Mouse (Mus musculus) limb, embryonic 15.5 days (tissue): ENCODE results near the gene Fxyd4. TPM values are rescaled to one million over a fixed set of nuclear protein-coding genes. Genes with fewer than 3 reads are reported as not detected.

Experiments
- ATAC-seq: fragments of 200-750 bp; cut with Nextera tagmentation; 2 replicates; pipeline ENCODE4 v1.8.0; 2017; ENCODE audit warnings: low read depth, moderate TSS enrichment; ENCODE audit not compliant: insufficient number of reproducible peaks, low FRiP score, low TSS enrichment
- H3K27ac ChIP-seq: fragments of 300-500 bp; sonication (generic); 2 replicates; pipeline ENCODE4 v1.5.1; 2015; ENCODE audit warnings: moderate library complexity, mild to moderate bottlenecking, inconsistent platforms
- H3K27me3 ChIP-seq: fragments of 300-500 bp; sonication (generic); 2 replicates; pipeline ENCODE4 v1.6.1; 2015; ENCODE audit warnings: inconsistent platforms
- H3K36me3 ChIP-seq: fragments of 300-500 bp; sonication (generic); 2 replicates; pipeline ENCODE4 v1.6.1; 2015; ENCODE audit warnings: inconsistent platforms
- H3K4me1 ChIP-seq: fragments of 300-500 bp; sonication (generic); 2 replicates; pipeline ENCODE4 v1.6.1; 2015; ENCODE audit warnings: inconsistent platforms
- H3K4me2 ChIP-seq: fragments of 300-500 bp; sonication (generic); 2 replicates; pipeline ENCODE4 v1.6.1; 2015; ENCODE audit warnings: mild to moderate bottlenecking, inconsistent platforms
- H3K4me3 ChIP-seq: fragments of 300-500 bp; sonication (generic); 2 replicates; pipeline ENCODE4 v1.5.1; 2015; ENCODE audit warnings: mild to moderate bottlenecking, inconsistent platforms
- H3K9ac ChIP-seq: fragments of 300-500 bp; sonication (generic); 2 replicates; pipeline ENCODE4 v1.6.1; 2015; ENCODE audit warnings: inconsistent platforms
- H3K9me3 ChIP-seq: fragments of 300-500 bp; sonication (generic); 2 replicates; pipeline ENCODE4 v1.6.1; 2016; ENCODE audit warnings: inconsistent platforms
- WGBS: fragments of 180-500 bp; shearing (Covaris S2); methylation state at CpG from one replicate; pipeline ENCODE4 v1.1.7; 2015; 5-methylcytosine and 5-hydroxymethylcytosine counted together
- polyA plus RNA-seq: library from polyadenylated mRNA; unstranded; fragments of >200 nt; fragmentation: Nextera tagmentation; extraction: Ambion mirVana; gene quantifications from 2 replicates; pipeline ENCODE4 v1.2.1, GENCODE M21; 2015

The Fxyd4 gene
- polyA plus RNA-seq, 1 experiment from 2014 or later, result 4.3 TPM

GRCm38 (mm10) chr6:117901510-117902402, 35.7 kb downstream of the Fxyd4 start:
- 66% methylated on average over 9 of the region's 9 CpGs for WGBS

GRCm38 (mm10) chr6:117900126-117901080, 37.1 kb downstream of the Fxyd4 start, which contains the start of gene Hnrnpf:
Gene Hnrnpf, plus strand, starts transcription at chr6:117900324.
- Histone ChIP-seq H3K4me1 (peaks cover 3% of the 10 kb centered on the region), H3K4me2 (no peak within 1 kb of the TSS), H3K27me3 (no peaks in the 10 kb centered on the region), H3K27ac (no peak within 1 kb of the TSS), H3K36me3 (no peaks in the 10 kb centered on the region), H3K9me3 (no peaks in the 10 kb centered on the region), H3K9ac (no peak within 1 kb of the TSS), H3K4me3 (no peak within 1 kb of the TSS)
- ATAC-seq, result peak; percentile 40; the same call in 1 of the 2 replicates
- 79% methylated on average over 17 of the region's 17 CpGs for WGBS

More at GRCm38 (mm10) chr6:117901510-117902402, 35.7 kb downstream of the Fxyd4 start:
- Histone ChIP-seq H3K9ac (no peak overlapping the region), H3K4me1 (peaks cover 6% of the 10 kb centered on the region), H3K4me3 (no peak overlapping the region), H3K27me3 (no peaks in the 10 kb centered on the region), H3K9me3 (no peaks in the 10 kb centered on the region), H3K36me3 (no peaks in the 10 kb centered on the region), H3K27ac (no peak overlapping the region), H3K4me2 (no peak overlapping the region)
- ATAC-seq, result no peak

- no peaks in the 10 kb centered on the region for H3K9me3 ChIP-seq
- no peaks in the 10 kb centered on the region for H3K4me1 ChIP-seq
- no peak overlapping the region for H3K4me2 ChIP-seq
- no peak overlapping the region for H3K4me3 ChIP-seq
- WGBS, result 49% methylated on average over 5 of the region's 5 CpGs
- H3K27me3 ChIP-seq, result no peaks in the 10 kb centered on the region
- no peak overlapping the region for H3K27ac ChIP-seq
- H3K36me3 ChIP-seq, result no peaks in the 10 kb centered on the region
- H3K9ac ChIP-seq, result no peak overlapping the region
- ATAC-seq, result no peak
These were observed 39.7 kb downstream of the Fxyd4 start for GRCm38 (mm10) chr6:117897800-117898199.

GRCm38 (mm10) chr6:117893435-117893834, 44.1 kb downstream of the Fxyd4 start:
- H3K9ac ChIP-seq, result no peak overlapping the region
- H3K4me3 ChIP-seq, result no peak overlapping the region
- no peaks in the 10 kb centered on the region for H3K27me3 ChIP-seq
- H3K36me3 ChIP-seq, result no peaks in the 10 kb centered on the region
- no peak overlapping the region for H3K4me2 ChIP-seq
- no peak for ATAC-seq
- no peak overlapping the region for H3K27ac ChIP-seq
- no peaks in the 10 kb centered on the region for H3K9me3 ChIP-seq
- WGBS, result 87% methylated on average over 2 of the region's 2 CpGs
- no peaks in the 10 kb centered on the region for H3K4me1 ChIP-seq

- H3K27ac ChIP-seq, result no peak overlapping the region
- H3K4me2 ChIP-seq, result no peak overlapping the region
- no peak for ATAC-seq
- H3K36me3 ChIP-seq, result no peaks in the 10 kb centered on the region
- no peaks in the 10 kb centered on the region for H3K9me3 ChIP-seq
- no peaks in the 10 kb centered on the region for H3K4me1 ChIP-seq
- H3K4me3 ChIP-seq, result no peak overlapping the region
- H3K9ac ChIP-seq, result no peak overlapping the region
- H3K27me3 ChIP-seq, result no peaks in the 10 kb centered on the region
- 60% methylated on average over 3 of the region's 3 CpGs for WGBS
These were observed 45.1 kb downstream of the Fxyd4 start for GRCm38 (mm10) chr6:117892386-117892785.

- H3K36me3 ChIP-seq, result no peaks in the 10 kb centered on the region
- whole genome bisulfite sequencing, result 62% methylated on average over 14 of the region's 14 CpGs
- H3K4me1 ChIP-seq, result no peaks in the 10 kb centered on the region
- no peak overlapping the region for H3K27ac ChIP-seq
- H3K27me3 ChIP-seq, result no peaks in the 10 kb centered on the region
- H3K9ac ChIP-seq, result no peak overlapping the region
- no peaks in the 10 kb centered on the region for H3K9me3 ChIP-seq
- H3K4me3 ChIP-seq, result no peak overlapping the region
- no peak for ATAC-seq
- no peak overlapping the region for H3K4me2 ChIP-seq
These were observed 45.9 kb downstream of the Fxyd4 start for GRCm38 (mm10) chr6:117891369-117892160.

GRCm38 (mm10) chr6:117890257-117890656, 47.2 kb downstream of the Fxyd4 start:
- ATAC-seq, result no peak
- Histone ChIP-seq H3K4me3 (no peak overlapping the region), H3K4me1 (no peaks in the 10 kb centered on the region), H3K4me2 (no peak overlapping the region), H3K27me3 (no peaks in the 10 kb centered on the region), H3K27ac (no peak overlapping the region), H3K9ac (no peak overlapping the region), H3K9me3 (no peaks in the 10 kb centered on the region), H3K36me3 (no peaks in the 10 kb centered on the region)
- 81% methylated on average over 6 of the region's 6 CpGs for WGBS

- H3K9me3 ChIP-seq, result no peaks in the 10 kb centered on the region
- H3K27ac ChIP-seq, result no peak overlapping the region
- H3K4me1 ChIP-seq, result no peaks in the 10 kb centered on the region
- no peaks in the 10 kb centered on the region for H3K27me3 ChIP-seq
- 44% methylated on average over 2 of the region's 2 CpGs for WGBS
- H3K4me3 ChIP-seq, result no peak overlapping the region
- H3K9ac ChIP-seq, result no peak overlapping the region
- no peak for ATAC-seq
- no peaks in the 10 kb centered on the region for H3K36me3 ChIP-seq
- no peak overlapping the region for H3K4me2 ChIP-seq
These were observed 48.8 kb downstream of the Fxyd4 start for GRCm38 (mm10) chr6:117888642-117889096.

- no peak overlapping the region for H3K4me3 ChIP-seq
These were observed 49.5 kb downstream of the Fxyd4 start for GRCm38 (mm10) chr6:117888032-117888431.

GRCm38 (mm10) chr6:117885943-117886342, 51.5 kb downstream of the Fxyd4 start:
- H3K4me2 ChIP-seq, result no peak overlapping the region
- no peaks in the 10 kb centered on the region for H3K36me3 ChIP-seq
- no peak overlapping the region for H3K4me3 ChIP-seq
- no peaks in the 10 kb centered on the region for H3K9me3 ChIP-seq
- no peaks in the 10 kb centered on the region for H3K27me3 ChIP-seq
- no peak overlapping the region for H3K27ac ChIP-seq
- no peak overlapping the region for H3K9ac ChIP-seq
- ATAC-seq, result no peak
- 81% methylated on average over 2 of the region's 2 CpGs for WGBS
- H3K4me1 ChIP-seq, result 0 out of 2 replicates have a peak, but pooled peaks cover 3% of the 10 kb centered on the region

More at GRCm38 (mm10) chr6:117888032-117888431, 49.5 kb downstream of the Fxyd4 start:
- Histone ChIP-seq H3K4me1 (no peaks in the 10 kb centered on the region), H3K9me3 (no peaks in the 10 kb centered on the region), H3K27me3 (no peaks in the 10 kb centered on the region), H3K9ac (no peak overlapping the region), H3K36me3 (no peaks in the 10 kb centered on the region), H3K4me2 (no peak overlapping the region), H3K27ac (no peak overlapping the region)
- ATAC-seq, result no peak
- 22% methylated on average over 1 of the region's 1 CpGs for WGBS
